Mouse (Mus musculus) heart, postnatal 10 days (tissue): ENCODE data around the gene Lhfpl2. TPM values are rescaled to one million over a fixed set of nuclear protein-coding genes. Genes with fewer than 3 reads are reported as not detected.

Experiments used
- DNase-seq, 2 experiments: peaks; one replicate each; pipeline ENCODE4 v3.0.0; 2021
- intact Hi-C: fragments of 180-260 bp; cut with DNase I; formaldehyde crosslinking; loops from one replicate; pipeline ENCODE4 v1.15.1; 2025
- total RNA-seq, 2 experiments: library from RNA; stranded (reverse); gene quantifications; 2 replicates each; pipeline ENCODE4 v1.2.3; 2021

The Lhfpl2 gene
- total RNA-seq, 2 experiments from 2014 or later, result 23.5 to 38.5 TPM

DNA sequence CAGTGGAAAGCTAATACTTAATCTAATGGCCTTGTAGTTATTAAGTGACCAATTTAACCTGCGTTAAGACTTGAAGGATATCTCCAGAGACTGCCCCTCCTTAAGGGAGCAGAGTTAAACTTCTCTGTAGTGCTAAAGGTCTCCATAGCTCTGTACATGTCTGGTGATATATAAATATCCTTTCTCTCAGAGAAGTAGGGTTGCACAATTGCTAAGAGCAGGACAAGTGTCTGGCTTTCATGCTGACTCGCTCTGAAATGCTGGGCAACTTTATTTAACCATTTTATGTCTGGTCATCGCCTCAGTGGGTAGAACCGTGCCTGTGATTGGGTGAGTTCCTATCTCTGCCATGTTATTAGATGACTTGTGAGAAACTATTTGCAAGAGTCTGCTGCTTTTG lies 36.6 kb downstream of the Lhfpl2 start:
- intact Hi-C loops, result no loop called here
- DNase-seq, result no peak

DNA sequence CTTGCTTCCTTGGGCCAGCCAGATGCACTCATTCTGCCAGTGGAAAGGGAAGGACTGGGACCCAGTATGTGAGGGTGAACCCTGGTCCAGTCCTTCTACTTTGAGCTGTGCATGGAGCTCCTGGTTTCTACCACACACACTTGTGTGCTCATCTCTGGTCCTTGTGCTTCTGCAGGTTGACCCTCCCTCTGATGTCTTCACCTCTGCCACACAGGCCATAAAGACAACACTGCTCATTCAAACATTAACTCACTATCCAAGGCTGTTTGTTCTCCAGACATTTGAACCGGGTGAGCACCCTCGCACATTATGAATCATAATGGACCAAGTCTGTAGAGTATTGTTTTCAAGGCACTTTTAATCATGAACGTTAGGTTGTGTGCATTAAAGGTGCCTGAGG lies 37.0 kb downstream of the Lhfpl2 start:
- DNase-seq, result no peak
- intact Hi-C loops, result loop anchor here (5.0 kb wide), 1 partner anchor 38 kb away; no protein-coding TSS in a partner anchor

DNA sequence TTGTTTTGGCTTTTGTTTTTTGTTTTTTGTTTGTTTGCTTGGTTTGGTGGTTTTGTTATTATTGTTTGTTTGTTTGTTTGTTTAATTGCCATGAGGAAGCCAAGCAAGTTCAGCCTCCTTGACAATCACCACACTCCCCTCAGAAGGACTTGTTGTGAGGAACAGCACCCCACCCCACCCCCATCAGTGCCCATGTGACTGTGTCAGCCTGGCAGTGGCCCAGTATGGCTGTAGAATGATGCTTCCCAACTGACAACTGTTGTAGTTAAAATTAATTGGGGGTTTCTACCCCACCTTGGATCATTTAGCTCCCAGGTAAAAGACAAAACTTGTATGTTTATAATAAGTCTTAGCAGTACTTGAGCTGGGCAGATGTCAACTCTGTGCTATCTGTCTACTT lies 37.6 kb downstream of the Lhfpl2 start:
- intact Hi-C loops, result loop anchor here (5.0 kb wide), 1 partner anchor 37 kb away; no protein-coding TSS in a partner anchor
- DNase-seq, result no peak

- DNase-seq, result no peak
- intact Hi-C loops, result loop anchor here (5.0 kb wide), 1 partner anchor 35 kb away; no protein-coding TSS in a partner anchor
These were observed 40.1 kb downstream of the Lhfpl2 start for GRCm38 (mm10) chr13:94097667-94098066.

- DNase-seq, result peak; percentile 22 to 33
- intact Hi-C loops, result loop anchor here (5.0 kb wide), 1 partner anchor 34 kb away; no protein-coding TSS in a partner anchor
These were observed 40.9 kb downstream of the Lhfpl2 start for GRCm38 (mm10) chr13:94098369-94099084.

- intact Hi-C loops, result loop anchor here (5.0 kb wide), 1 partner anchor 33 kb away; no protein-coding TSS in a partner anchor
- no peak for DNase-seq
These were observed 41.5 kb downstream of the Lhfpl2 start for GRCm38 (mm10) chr13:94099087-94099486.

- intact Hi-C loops, result no loop called here
- DNase-seq, result no peak
These were observed 42.8 kb downstream of the Lhfpl2 start for GRCm38 (mm10) chr13:94100361-94100760.

- intact Hi-C loops, result no loop called here
- DNase-seq, result no peak
These were observed 43.5 kb downstream of the Lhfpl2 start for GRCm38 (mm10) chr13:94101020-94101571.

DNA sequence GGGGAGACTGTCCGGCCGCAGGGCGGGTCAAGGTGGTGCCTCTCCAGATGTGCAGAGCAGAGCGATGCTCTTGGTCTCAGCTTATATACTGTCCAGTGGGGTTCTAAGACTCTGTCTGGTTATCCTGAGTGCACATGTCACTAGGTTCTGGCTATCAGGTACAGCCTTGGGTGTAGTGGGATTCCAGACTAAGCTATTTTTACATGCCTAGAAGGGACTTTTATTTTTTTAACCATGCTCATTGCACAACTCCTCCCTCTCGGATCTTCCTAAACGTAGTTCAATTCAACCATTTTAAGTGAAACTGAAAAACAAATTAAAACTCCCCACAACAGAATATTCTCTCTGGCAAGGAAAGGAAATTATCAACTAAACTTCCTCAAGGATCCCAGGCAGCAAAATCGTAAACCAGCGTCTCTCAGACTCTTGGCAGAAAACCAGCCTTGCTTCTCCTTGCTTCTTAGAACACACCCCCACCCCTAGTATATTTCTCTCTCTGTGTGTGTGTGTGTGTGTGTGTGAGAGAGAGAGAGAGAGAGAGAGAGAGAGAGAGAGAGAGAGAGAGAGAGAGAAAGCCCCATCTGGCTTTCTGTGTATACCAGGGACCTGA lies 47.4 kb downstream of the Lhfpl2 start:
- DNase-seq, result no peak

DNA sequence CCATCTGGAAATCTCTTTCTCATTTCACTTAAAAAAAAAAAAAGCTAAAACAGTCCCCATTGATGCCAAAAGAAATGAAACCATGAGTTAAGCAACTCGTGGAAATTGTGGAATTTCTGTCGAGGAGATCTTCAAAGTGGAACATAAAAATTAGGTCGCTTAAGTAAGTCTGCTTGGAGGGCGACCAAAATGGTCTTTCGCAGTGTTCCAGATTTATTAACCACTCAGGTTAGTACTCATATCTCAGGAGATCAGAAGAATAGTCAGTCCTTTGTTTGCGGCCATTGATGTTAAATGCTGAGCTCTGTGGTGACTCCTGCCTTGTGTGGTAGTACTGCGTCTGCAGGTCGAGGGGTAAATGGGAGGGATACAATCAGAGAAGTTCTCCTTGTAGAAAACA lies 48.8 kb downstream of the Lhfpl2 start:
- DNase-seq, result no peak

More for the DNA sequence above, 47.4 kb downstream of the Lhfpl2 start:
- intact Hi-C loops, result no loop called here

DNA sequence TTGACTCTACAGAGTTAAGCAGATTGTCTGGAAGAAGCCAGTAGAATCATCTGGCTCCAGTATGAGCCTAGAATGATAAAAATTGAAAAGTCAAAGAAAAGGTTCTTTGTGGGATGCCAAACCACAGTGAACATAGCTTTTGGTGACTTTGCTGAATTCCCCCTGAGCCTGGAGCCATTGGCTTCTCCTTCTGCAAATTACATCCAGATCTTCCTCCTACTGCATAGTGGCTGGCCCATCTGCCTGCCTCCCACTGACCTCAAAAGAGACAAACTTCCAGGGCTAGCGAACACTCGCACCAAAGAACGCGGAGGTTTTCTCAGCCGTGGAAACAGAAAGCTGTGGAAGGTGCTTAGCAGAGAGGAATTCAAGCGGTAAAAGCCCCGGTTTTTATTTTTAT lies 49.4 kb downstream of the Lhfpl2 start:
- DNase-seq, result no peak
- intact Hi-C loops, result no loop called here

More for the DNA sequence above, 48.8 kb downstream of the Lhfpl2 start:
- intact Hi-C loops, result no loop called here

GRCm38 (mm10) chr13:94110556-94110955 lies 53.0 kb downstream of the Lhfpl2 start:
- no peak for DNase-seq
- intact Hi-C loops, result no loop called here

- peak in 1 of 2 experiments; percentile 43 for DNase-seq
- intact Hi-C loops, result no loop called here
These were observed 57.9 kb downstream of the Lhfpl2 start for GRCm38 (mm10) chr13:94115476-94115875.

DNA sequence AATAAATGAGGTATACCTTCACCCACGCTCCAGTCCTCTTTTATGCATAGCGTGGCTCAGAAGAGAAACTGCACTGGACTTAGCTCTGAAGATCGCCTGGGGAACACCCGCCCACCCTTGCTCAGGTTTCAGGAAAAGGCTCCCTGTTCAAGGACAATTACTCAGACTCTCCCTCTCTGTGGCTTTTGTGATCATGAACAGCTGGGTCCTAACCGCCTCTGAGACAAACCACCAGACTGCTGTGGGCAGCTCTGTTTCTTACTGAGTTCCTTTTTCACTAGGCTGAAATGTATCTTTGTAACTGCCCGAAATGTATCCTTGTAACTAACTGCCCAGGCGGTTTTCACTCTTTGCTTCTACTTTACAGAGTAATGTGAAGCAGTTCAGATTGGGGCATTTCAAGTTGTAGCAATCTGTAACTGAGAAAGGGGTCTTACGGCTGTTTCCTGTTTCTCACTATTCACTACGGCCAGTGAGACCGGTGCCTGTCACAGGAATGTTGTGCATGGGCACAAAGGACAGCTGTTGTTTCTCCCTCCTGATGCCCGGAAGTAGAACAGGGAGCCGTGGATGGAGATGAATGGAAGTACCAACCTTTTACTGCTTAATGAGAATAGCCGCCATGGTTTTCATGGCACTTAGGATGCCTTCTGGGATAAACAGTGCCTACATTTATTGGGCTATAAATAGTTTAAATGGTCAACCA lies 59.3 kb downstream of the Lhfpl2 start:
- intact Hi-C loops, result no loop called here
- peak in 1 of 2 experiments; percentile 34 for DNase-seq

DNA sequence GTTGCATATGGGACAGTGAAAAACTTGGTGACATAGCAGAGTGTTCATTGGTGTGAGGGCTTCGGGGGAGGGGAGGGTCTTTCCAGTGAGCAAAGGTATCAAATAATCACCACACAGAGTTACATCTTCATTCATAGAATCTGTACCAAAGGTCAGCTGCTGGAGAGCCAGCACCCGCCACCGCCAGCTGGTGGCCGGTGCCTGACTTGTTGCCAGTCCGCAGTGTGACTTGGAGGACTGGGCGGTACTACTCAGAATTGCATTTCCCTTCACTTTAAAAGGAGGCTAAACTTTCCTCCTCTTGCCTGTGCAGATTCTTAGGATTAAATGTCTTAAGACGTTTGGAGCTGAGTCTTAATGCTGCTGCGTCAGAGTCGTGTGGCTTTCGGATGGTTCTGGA lies 59.9 kb downstream of the Lhfpl2 start:
- DNase-seq, result no peak
- intact Hi-C loops, result no loop called here

GRCm38 (mm10) chr13:94118091-94118490 lies 60.5 kb downstream of the Lhfpl2 start:
- no peak for DNase-seq
- intact Hi-C loops, result no loop called here

DNA sequence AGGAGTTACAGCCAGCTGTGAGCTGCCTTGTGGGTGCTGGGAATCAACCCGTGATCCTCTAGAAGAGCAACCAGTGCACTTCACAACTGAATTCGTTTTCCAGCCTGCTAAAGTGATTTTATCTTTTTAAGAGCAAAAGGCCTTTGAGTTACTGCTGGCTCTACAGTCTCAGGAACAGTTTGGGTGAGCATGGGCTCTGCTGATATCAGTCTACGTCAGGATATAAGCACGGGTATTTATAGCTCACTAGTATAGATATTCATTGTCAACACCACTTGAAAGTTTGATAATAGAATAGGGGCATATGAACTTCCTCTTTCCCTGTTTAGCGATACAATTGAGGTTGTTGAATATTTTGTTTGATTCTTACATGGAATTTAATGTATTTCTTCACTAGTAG lies 61.7 kb downstream of the Lhfpl2 start:
- DNase-seq, result no peak
- intact Hi-C loops, result no loop called here

DNA sequence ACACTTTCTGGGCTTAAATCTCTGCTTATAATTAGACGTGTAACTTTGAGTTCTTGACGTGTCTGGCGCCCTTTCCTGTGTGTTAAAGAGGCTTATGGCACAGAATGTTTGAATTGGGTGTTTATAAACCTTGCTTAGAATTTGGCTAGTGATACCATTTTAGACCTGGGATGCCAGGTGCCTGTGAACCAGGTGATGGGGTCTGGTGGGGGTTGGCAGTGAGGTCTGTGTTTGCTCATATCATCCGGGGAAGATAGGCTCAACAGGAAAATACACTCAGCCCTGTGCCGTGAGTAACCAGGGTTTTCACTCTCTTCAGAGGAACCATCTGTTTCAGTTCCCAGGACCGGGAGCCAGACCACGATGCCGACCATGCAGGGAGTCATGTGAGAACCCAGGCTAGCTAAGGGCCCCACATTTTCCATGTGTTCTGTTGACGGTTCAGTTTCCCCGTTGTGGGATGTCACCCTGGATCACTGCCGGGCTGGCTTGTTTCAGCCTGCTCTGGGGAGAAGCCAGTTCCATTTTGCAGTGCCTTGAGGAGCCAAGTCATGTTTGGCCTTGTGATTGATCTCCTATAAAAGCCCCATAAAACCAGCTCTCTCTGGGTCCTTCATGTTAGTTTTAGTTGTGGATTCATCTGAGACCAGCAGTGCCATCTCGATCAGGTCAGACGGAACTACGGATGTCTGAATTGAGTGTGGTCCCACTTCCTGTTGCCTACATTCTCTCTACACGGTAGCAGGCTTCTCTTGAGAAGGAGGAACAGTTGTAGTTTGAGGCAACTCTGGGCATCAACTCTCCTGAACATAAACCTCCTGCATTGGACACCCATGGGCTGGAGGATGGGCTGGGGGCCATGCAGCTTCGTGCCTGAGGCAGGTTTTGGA lies 65.4 kb downstream of the Lhfpl2 start:
- DNase-seq, result peak; percentile 57 to 63
- intact Hi-C loops, result no loop called here

GRCm38 (mm10) chr13:94130394-94130793 lies 72.8 kb downstream of the Lhfpl2 start:
- no peak for DNase-seq
- intact Hi-C loops, result loop anchor here (5.0 kb wide), 1 partner anchor 33 kb away; no protein-coding TSS in a partner anchor

GRCm38 (mm10) chr13:94131135-94131534 lies 73.5 kb downstream of the Lhfpl2 start:
- DNase-seq, result no peak
- intact Hi-C loops, result loop anchor here (5.0 kb wide), 1 partner anchor 34 kb away; no protein-coding TSS in a partner anchor
